9 mouse cellular contexts compared by ENCODE assay signal in the genomic region with DNA sequence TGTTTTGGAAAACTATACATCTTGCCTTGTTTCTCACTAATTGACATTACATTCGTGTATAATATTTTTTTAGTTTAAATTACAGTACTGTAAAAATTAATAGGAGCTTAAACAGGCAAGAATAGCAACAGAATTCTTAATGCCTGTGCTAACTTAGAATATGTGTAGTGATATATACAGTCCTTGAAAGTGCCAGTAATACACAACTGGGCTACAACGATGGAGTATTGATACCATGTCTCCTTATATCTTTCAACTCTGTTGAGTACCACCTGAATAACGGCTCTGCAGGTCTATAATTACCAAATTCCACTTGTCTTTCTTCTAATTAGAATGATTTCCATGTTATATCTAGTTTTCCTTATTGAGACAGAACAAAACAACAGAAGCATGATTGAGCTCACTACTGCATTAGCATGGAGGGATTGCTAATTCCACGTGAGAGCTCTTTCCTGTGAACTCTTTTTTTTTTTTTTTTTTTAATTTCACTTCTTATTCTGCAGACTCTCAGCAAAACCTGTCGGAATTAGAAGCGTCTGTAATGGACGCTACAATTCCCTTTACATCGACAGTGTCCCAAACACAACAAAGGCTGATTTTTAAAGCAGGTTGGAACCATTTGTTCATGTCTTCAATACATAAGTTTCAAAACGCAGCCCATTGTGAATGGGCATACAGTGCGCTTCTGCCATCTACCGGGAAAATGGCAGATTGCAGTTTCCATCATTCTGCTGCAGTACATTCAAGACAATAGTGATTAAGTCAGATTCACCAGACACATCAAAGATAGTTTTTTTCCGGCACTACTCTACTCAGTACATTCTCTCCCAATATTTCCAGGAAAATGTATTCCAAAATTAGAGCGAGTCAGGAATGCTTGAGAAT.
DNase-seq lines count a peak whose midpoint lies in the region; ATAC-seq and TF ChIP-seq lines count a peak whose summit lies in the region.
"Had no signal": no experiment of that assay in that cellular context is flagged by ENCODE, and none has a peak within 500 bp of the region (broad histone marks: within the 10 kb centered on the region; RNA-seq: fewer than 3 reads in every experiment).

No protein-coding gene starts in this region.

- H3K27me3 ChIP-seq in heart, embryonic 15.5 days = no peaks in the 10 kb centered on the region; the same call in 1 of the 2 replicates
- H3K27me3 ChIP-seq in liver, adult 2 months (ENCODE audit: control insufficient read depth, insufficient read depth, low read length) = no peaks in the 10 kb centered on the region
- H3K27me3 ChIP-seq in neural tube, embryonic 11.5 days (ENCODE audit: control insufficient read depth, insufficient read depth, low read length) = no peaks in the 10 kb centered on the region
- H3K27me3 ChIP-seq: liver, embryonic 15.5 days had no signal

- peak; percentile 62 for TF ChIP-seq CTCF in liver, adult 2 months (IDR thresholded peaks at IDR 0.05; ENCODE audit: low read depth, low read length)

- WGBS in heart, embryonic 15.5 days = 20% methylated on average over 13 of the region's 13 CpGs
- 27% methylated on average over 13 of the region's 13 CpGs for WGBS in liver, adult 2 months
- 28% methylated on average over 13 of the region's 13 CpGs for WGBS in neural tube, embryonic 11.5 days

- no peaks in the 10 kb centered on the region for H3K4me1 ChIP-seq in heart, embryonic 15.5 days (replicated peaks)
- H3K4me1 ChIP-seq in liver, adult 2 months (ENCODE audit: control insufficient read depth, insufficient read depth, low read length) = no peaks in the 10 kb centered on the region
- no peaks in the 10 kb centered on the region for H3K4me1 ChIP-seq in neural tube, embryonic 11.5 days (ENCODE audit: control insufficient read depth, insufficient read depth, low read length)
- H3K4me1 ChIP-seq: liver, embryonic 15.5 days had no signal

- peak; percentile 22 for DNase-seq in CD4-positive helper T cell, adult 2 months (ENCODE audit: low read depth, low spot score)
- peak; percentile 67 for DNase-seq in adrenal gland, adult 2 months
- peak; percentile 78 for DNase-seq in embryo, embryonic 9.5 days (ENCODE audit: extremely low spot score)
- DNase-seq in kidney, postnatal 10 days = peak; percentile 76
- peak; percentile 47 for DNase-seq in liver, adult 2 months (ENCODE audit: extremely low read depth, low read depth, low spot score)
- DNase-seq in neural tube, embryonic 11.5 days (ENCODE audit: low spot score) = peak; percentile 83
- peak; percentile 67 for DNase-seq in thymus, postnatal 4 days

- H3K4me3 ChIP-seq in heart, embryonic 15.5 days = peak overlapping the region; percentile 30
- no peak overlapping the region for H3K4me3 ChIP-seq in liver, adult 2 months (ENCODE audit: insufficient read depth, low read depth, low read length)
- H3K4me3 ChIP-seq in neural tube, embryonic 11.5 days (ENCODE audit: low read depth, low read length) = no peak overlapping the region
- H3K4me3 ChIP-seq: liver, embryonic 15.5 days had no signal

- no peaks in the 10 kb centered on the region for H3K36me3 ChIP-seq in heart, embryonic 15.5 days
- no peaks in the 10 kb centered on the region for H3K36me3 ChIP-seq in liver, adult 2 months (ENCODE audit: control insufficient read depth, insufficient read depth, low read length)
- no peaks in the 10 kb centered on the region for H3K36me3 ChIP-seq in neural tube, embryonic 11.5 days (ENCODE audit: control insufficient read depth, insufficient read depth, low read length)
- H3K36me3 ChIP-seq: liver, embryonic 15.5 days had no signal

- H3K9ac ChIP-seq in heart, embryonic 15.5 days = no peak overlapping the region
- H3K9ac ChIP-seq in liver, adult 2 months (ENCODE audit: low read depth, low read length) = no peak overlapping the region
- no peak overlapping the region for H3K9ac ChIP-seq in neural tube, embryonic 11.5 days (ENCODE audit: low read length)
- H3K9ac ChIP-seq: liver, embryonic 15.5 days had no signal

- TF ChIP-seq POLR2A in liver, adult 2 months (IDR thresholded peaks at IDR 0.05; ENCODE audit: extremely low read depth, insufficient read depth, low read length) = no peak

- no peak for ATAC-seq in heart, embryonic 15.5 days (replicated peaks; ENCODE audit: insufficient number of reproducible peaks, insufficient read depth, low FRiP score, low read depth)
- peak; percentile 70 for ATAC-seq in neural tube, embryonic 11.5 days (ENCODE audit: insufficient read depth, low FRiP score, low TSS enrichment)

- H3K9me3 ChIP-seq in heart, embryonic 15.5 days (replicated peaks) = no peaks in the 10 kb centered on the region
- no peaks in the 10 kb centered on the region for H3K9me3 ChIP-seq in neural tube, embryonic 11.5 days (ENCODE audit: control insufficient read depth, low read length)
- H3K9me3 ChIP-seq: liver, embryonic 15.5 days had no signal

- peak overlapping the region; percentile 43; the same call in 1 of the 2 replicates for H3K4me2 ChIP-seq in heart, embryonic 15.5 days
- no peak overlapping the region; the same call in 1 of the 2 replicates for H3K4me2 ChIP-seq in neural tube, embryonic 11.5 days (ENCODE audit: low read depth)
- H3K4me2 ChIP-seq: liver, embryonic 15.5 days had no signal

- H3K79me2 ChIP-seq in liver, adult 2 months (ENCODE audit: control insufficient read depth, insufficient read depth, low read length) = no peaks in the 10 kb centered on the region

- no peak overlapping the region for H3K27ac ChIP-seq in heart, embryonic 15.5 days
- H3K27ac ChIP-seq in liver, adult 2 months (replicated peaks; ENCODE audit: insufficient read depth, low read depth, low read length) = no peak overlapping the region
- H3K27ac ChIP-seq in neural tube, embryonic 11.5 days (ENCODE audit: low read depth, low read length) = no peak overlapping the region
- H3K27ac ChIP-seq: liver, embryonic 15.5 days had no signal

Comparison
In these comparisons a context has a peak if more than half of its experiments do, and no peak if none do; other contexts are left out.
1. DNase-seq: peak in every context shown above with its lines; median percentile 83 in neural tube, embryonic 11.5 days; 78 in embryo, embryonic 9.5 days; 76 in kidney, postnatal 10 days; 67 in adrenal gland, adult 2 months; 67 in thymus, postnatal 4 days; 47 in liver, adult 2 months; 22 in CD4-positive helper T cell, adult 2 months.